Mouse (Mus musculus) heart, adult 2 months (tissue): ENCODE results near the gene Ooep.

Experiments
- CTCF ChIP-seq: fragments of 200-600 bp; IDR thresholded peaks from 2 replicates; pipeline ENCODE4 v1.8.1; 2022; ENCODE audit warnings: antibody characterized with exemption, mild to moderate bottlenecking, moderate library complexity
- EP300 ChIP-seq: fragments of 200-500 bp; IDR thresholded peaks from 2 replicates; pipeline ENCODE4 v1.6.1; 2011; ENCODE audit warnings: low read depth, low read length, control low read depth; ENCODE audit not compliant: insufficient read depth
- POLR2A ChIP-seq: fragments of 200-500 bp; IDR thresholded peaks from 2 replicates; pipeline ENCODE4 v1.6.1; 2011; ENCODE audit warnings: mild to moderate bottlenecking, low read depth, low read length, control low read depth; ENCODE audit not compliant: insufficient read depth

DNA sequence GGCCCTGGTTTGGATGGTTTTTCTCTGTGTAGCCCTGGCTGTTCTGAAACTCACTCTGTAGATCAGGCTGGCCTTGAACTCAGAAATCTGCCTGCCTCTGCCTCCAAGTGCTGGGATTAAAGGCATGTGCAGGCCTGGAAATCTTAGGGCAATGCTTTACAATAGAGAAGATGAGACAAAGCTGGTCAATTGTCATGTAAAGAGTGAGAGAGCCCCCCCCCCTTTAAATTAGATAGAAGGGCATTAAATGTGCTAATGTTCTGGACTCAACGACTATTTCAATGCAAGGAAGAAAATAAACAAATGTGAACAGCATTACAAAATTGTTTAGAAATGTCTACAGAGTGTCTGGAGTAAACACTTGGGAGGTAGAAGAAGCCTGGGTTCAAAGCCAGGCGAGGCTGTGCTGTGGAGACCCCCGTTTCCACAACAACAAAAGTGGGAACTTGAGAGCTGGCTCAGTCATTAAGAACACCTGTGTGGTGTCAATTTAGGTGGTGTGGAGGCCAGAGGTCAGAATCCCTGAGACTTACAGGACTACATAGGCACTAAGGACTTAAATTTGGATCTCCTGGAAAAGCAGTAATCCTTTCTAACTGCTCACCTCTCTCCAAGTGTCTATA, 9.7 kb downstream of the Ooep start:
- TF ChIP-seq EP300, result no peak
- no peak for TF ChIP-seq CTCF
- no peak for TF ChIP-seq POLR2A
